Mouse (Mus musculus) C2C12 (cell line): ENCODE data around the gene Cops4. TPM values are rescaled to one million over a fixed set of nuclear protein-coding genes. Genes with fewer than 3 reads are reported as not detected.

ENCODE experiments used
- H3K27me3 ChIP-seq: one replicate; pipeline ENCODE4 v1.6.1; 2011; ENCODE audit not compliant: control insufficient read depth, insufficient read depth, insufficient read length
- H3K36me3 ChIP-seq: one replicate; pipeline ENCODE4 v1.6.1; 2011; ENCODE audit not compliant: control insufficient read depth, insufficient read depth
- H3K4me3 ChIP-seq: one replicate; pipeline ENCODE4 v1.5.1; 2011; ENCODE audit warnings: mild to moderate bottlenecking, control low read depth; ENCODE audit not compliant: poor library complexity, insufficient read depth, severe bottlenecking
- H3K79me2 ChIP-seq: one replicate; pipeline ENCODE4 v1.6.1; 2011; ENCODE audit not compliant: control insufficient read depth, insufficient read depth
- H3K79me3 ChIP-seq: one replicate; pipeline ENCODE4 v1.6.1; 2011; ENCODE audit warnings: low read depth, control low read depth
- H3ac ChIP-seq: one replicate; pipeline ENCODE3; 2011; ENCODE audit warnings: low read depth; ENCODE audit not compliant: control insufficient read depth, insufficient read length
- CEBPB ChIP-seq: IDR thresholded peaks from one replicate; pipeline ENCODE4 v1.6.1; 2011; ENCODE audit warnings: low read depth, mild to moderate bottlenecking, control low read depth, moderate library complexity
- CTCF ChIP-seq: IDR thresholded peaks from one replicate; pipeline ENCODE4 v1.5.1; 2011; ENCODE audit not compliant: control insufficient read depth, insufficient read depth, insufficient read length
- FOSL1 ChIP-seq: IDR thresholded peaks from one replicate; pipeline ENCODE4 v1.8.0; 2011; ENCODE audit warnings: mild to moderate bottlenecking, low read length; ENCODE audit not compliant: poor library complexity, insufficient read depth, severe bottlenecking
- MAX ChIP-seq: IDR thresholded peaks from one replicate; pipeline ENCODE4 v1.6.1; 2011; ENCODE audit warnings: mild to moderate bottlenecking, control low read depth
- MYOD1 ChIP-seq: IDR thresholded peaks from one replicate; pipeline ENCODE4 v1.6.1; 2011; ENCODE audit warnings: low read depth; ENCODE audit not compliant: control insufficient read depth, insufficient read length
- MYOG ChIP-seq: IDR thresholded peaks from one replicate; pipeline ENCODE4 v1.6.1; 2011; ENCODE audit not compliant: control insufficient read depth, insufficient read length; ENCODE audit errors: extremely low read depth
- USF1 ChIP-seq: IDR thresholded peaks from one replicate; pipeline ENCODE4 v1.6.1; 2011; ENCODE audit warnings: low read depth, mild to moderate bottlenecking, control low read depth, moderate library complexity
- polyA plus RNA-seq: library from polyadenylated mRNA; unstranded; fragments of >200 nt; fragmentation: generic; extraction: Trizol; gene quantifications from one replicate; pipeline ENCODE4 v1.2.1, GENCODE M21; 2012; ENCODE audit warnings: missing spikeins

Cops4 gene
- polyA plus RNA-seq, 1 experiment = 85.6 TPM

DNA sequence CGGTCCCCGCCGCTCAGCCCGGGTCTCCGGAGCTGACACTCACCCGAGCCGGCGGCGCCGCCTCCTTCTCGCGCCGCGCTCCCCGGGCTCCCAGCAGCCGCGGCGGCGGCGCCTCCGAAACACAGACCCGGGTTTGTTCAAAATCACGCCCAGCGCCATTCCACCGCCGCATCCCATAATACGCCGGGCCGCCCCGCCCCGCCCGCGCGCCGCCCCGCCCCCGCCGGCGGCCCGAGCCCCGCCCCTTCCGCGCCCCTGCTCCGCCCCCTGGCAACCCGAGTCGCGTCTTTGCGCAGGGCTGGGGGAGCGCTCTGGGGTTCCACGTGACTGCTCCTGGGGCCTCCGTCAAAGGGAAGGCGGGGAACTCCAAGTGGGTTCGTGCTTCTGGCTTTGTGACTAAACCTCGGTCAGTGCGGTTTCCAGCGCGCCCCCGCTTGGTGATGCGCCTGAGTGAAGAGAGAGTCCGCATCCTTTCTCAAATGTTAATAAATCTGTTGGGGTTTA is 17.6 kb upstream of the Cops4 start, which contains the start of gene Lin54:
TSS of gene Lin54 (minus strand) at position 182 of the 504 bp plus-strand sequence.
- TF ChIP-seq CEBPB (no peak), USF1 (peak; percentile 80)
- H3K36me3 ChIP-seq = no peaks in the 10 kb centered on the region
- peaks cover 46% of the 10 kb centered on the region for H3K79me2 ChIP-seq
- H3K79me3 ChIP-seq = peaks cover 40% of the 10 kb centered on the region
- peak within 1 kb of the TSS; percentile 65 for H3ac ChIP-seq
- H3K4me3 ChIP-seq = peak within 1 kb of the TSS; percentile 72
- H3K27me3 ChIP-seq = no peaks in the 10 kb centered on the region

DNA sequence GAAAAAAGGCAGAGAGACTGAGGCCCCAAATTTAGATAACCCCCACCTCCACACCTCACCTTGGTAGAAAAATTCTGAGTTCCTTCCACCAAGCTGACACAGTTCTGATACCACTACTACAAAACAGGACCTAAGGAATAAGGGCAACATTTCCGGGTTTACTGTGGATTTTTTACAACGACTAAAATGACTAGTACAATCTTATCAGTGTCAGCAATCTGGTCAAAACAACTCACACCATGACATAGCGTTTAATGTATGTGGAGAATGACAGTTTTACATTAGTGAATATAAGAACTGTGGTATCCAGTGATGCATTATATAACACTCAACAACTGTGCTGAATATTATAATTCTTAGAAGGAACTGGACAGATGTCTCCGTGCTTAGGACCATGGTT is 16.8 kb upstream of the Cops4 start:
- H3K79me3 ChIP-seq = peaks cover 33% of the 10 kb centered on the region
- H3K4me3 ChIP-seq = no peak overlapping the region
- H3K27me3 ChIP-seq = no peaks in the 10 kb centered on the region
- TF ChIP-seq USF1 (no peak), CTCF (no peak), MYOG (no peak), FOSL1 (no peak), CEBPB (no peak), MAX (no peak), MYOD1 (no peak)
- H3K36me3 ChIP-seq = no peaks in the 10 kb centered on the region
- no peak overlapping the region for H3ac ChIP-seq
- H3K79me2 ChIP-seq = peaks cover 38% of the 10 kb centered on the region

DNA sequence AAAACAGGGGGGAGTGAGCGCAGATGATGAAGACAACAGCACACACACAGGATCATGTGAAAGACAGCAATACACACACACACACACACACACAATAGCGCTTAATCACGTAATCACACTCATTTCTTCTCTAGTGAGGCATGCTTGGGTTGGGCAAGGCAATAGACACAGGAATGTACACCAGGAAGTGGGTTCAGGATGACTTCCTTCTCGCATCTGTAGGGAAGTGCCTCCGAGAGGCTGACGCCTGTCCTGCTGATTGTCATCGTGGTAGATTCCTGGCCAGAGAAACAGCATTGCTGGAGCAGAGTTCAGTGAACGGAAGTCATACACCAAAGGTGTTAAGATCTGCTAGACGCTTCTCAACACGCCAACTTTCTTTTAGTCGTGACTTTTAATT is 8.9 kb upstream of the Cops4 start:
- Histone ChIP-seq H3K4me3 (no peak overlapping the region), H3ac (no peak overlapping the region), H3K79me3 (no peaks in the 10 kb centered on the region), H3K27me3 (peaks cover 4% of the 10 kb centered on the region), H3K79me2 (no peaks in the 10 kb centered on the region), H3K36me3 (no peaks in the 10 kb centered on the region)
- TF ChIP-seq MYOG (no peak), FOSL1 (no peak), MAX (no peak), MYOD1 (no peak), USF1 (no peak), CTCF (no peak), CEBPB (no peak)

DNA sequence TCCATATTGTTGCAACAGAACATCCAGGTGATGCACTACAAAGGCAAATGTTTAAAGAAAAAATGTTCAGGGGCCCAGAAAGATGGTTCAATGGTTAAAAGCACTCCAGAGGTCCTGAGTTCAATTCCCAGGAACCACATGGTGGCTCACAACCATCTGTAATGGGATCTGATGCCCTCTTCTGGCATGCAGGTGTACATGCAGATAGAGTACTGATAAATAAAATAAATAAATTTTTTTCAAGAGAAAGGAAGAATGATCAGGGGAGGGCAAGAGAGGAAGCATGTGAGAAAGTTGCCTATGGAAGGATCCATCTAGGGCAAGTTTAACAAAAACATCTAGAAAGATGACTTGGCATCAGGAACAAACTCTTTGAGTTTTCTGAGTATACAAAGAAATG is 5.5 kb upstream of the Cops4 start:
- H3K79me2 ChIP-seq = no peaks in the 10 kb centered on the region
- H3K79me3 ChIP-seq = no peaks in the 10 kb centered on the region
- H3K27me3 ChIP-seq = peaks cover 4% of the 10 kb centered on the region
- no peaks in the 10 kb centered on the region for H3K36me3 ChIP-seq
- no peak overlapping the region for H3ac ChIP-seq
- no peak overlapping the region for H3K4me3 ChIP-seq
- no peak for TF ChIP-seq CEBPB
- TF ChIP-seq MYOG = no peak
- TF ChIP-seq USF1 = no peak
- TF ChIP-seq CTCF = no peak
- TF ChIP-seq FOSL1 = no peak

DNA sequence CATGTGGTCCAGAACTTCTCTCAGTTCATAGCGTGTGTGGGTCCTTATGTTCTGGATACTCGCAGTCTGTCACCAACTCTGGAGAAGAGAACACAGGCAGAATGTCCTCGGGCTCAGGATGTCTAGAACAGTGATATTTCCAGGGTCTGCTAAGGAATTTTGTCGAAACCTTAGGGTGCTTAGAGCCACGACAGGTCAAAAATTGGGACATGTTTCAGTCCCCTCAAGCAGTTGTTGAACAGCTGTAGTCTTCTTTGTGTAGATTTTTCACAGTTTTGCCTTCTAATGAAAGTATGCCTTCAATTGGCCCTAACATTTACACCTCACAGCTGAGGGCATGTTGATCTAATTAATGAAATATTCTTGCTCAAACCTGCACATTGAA is 910 bp downstream of the Cops4 start:
- peaks cover 51% of the 10 kb centered on the region for H3K79me3 ChIP-seq
- peaks cover 8% of the 10 kb centered on the region for H3K36me3 ChIP-seq
- H3K4me3 ChIP-seq = peak overlapping the region; percentile 86
- H3ac ChIP-seq = peak overlapping the region; percentile 47
- peaks cover 58% of the 10 kb centered on the region for H3K79me2 ChIP-seq
- no peak for TF ChIP-seq MAX
- TF ChIP-seq USF1 = no peak
- no peak for TF ChIP-seq CEBPB
- TF ChIP-seq MYOD1 = no peak
- TF ChIP-seq FOSL1 = no peak
- no peak for TF ChIP-seq CTCF
- no peak for TF ChIP-seq MYOG
- H3K27me3 ChIP-seq = no peaks in the 10 kb centered on the region

DNA sequence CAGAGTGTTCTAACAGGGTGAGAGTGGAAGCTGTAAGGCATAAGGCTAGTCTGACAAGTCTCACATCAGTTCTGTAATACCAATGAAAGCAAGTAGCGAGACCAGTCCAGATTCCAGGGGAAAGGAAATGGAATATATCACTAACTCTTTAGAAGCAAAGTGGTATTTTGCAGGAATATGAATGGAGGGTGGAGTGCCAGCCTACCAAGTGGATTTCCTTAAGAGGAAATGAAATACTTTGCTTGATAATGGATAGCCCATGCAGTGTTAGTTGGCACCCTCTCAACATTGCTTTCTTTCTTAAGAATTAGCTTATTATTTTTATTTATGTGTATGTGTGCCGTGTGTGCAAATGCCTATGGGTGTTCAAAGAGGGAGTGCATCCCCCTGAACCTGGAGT is 2.1 kb downstream of the Cops4 start:
- Histone ChIP-seq H3K79me2 (peaks cover 70% of the 10 kb centered on the region), H3K79me3 (peaks cover 62% of the 10 kb centered on the region), H3ac (no peak overlapping the region), H3K36me3 (peaks cover 13% of the 10 kb centered on the region), H3K4me3 (no peak overlapping the region), H3K27me3 (no peaks in the 10 kb centered on the region)
- TF ChIP-seq CEBPB (no peak), FOSL1 (no peak), MAX (no peak), MYOG (no peak), USF1 (no peak), CTCF (no peak), MYOD1 (no peak)
